Mouse (Mus musculus): ENCODE data around the gene Rpusd3. TPM values are rescaled to one million over a fixed set of nuclear protein-coding genes. Genes with fewer than 3 reads are reported as not detected.

Gene Rpusd3
- polyA plus RNA-seq, 1 experiment from 2014 or later: 20.8 TPM

- no peaks in the 10 kb centered on the region for H3K27me3 ChIP-seq
- ATAC-seq: peak; percentile 61
- H3K9ac ChIP-seq: peak overlapping the region; percentile 94
- 0 out of 2 replicates have a peak overlapping the region, but pooled peaks have one; percentile 19 for H3K27ac ChIP-seq
- peaks cover 10% of the 10 kb centered on the region for H3K4me1 ChIP-seq
- WGBS: 42% methylated on average over 9 of the region's 9 CpGs
- H3K4me2 ChIP-seq: peak overlapping the region; percentile 95
- peak overlapping the region; percentile 96 for H3K4me3 ChIP-seq
- H3K9me3 ChIP-seq (replicated peaks): no peaks in the 10 kb centered on the region
- peaks cover 9% of the 10 kb centered on the region for H3K36me3 ChIP-seq (ENCODE audit: poor library complexity, severe bottlenecking)
Measured at GRCm38 (mm10) chr6:113442087-113442441, 22.9 kb upstream of the Rpusd3 start.

GRCm38 (mm10) chr6:113441147-113441680 lies 22.1 kb upstream of the Rpusd3 start:
- Histone ChIP-seq H3K27ac (no peak overlapping the region), H3K27me3 (no peaks in the 10 kb centered on the region), H3K4me3 (no peak overlapping the region), H3K9ac (no peak overlapping the region), H3K36me3 (ENCODE audit: poor library complexity, severe bottlenecking) (0 out of 2 replicates have a peak, but pooled peaks cover 3% of the 10 kb centered on the region), H3K9me3 (replicated peaks) (no peaks in the 10 kb centered on the region), H3K4me2 (no peak overlapping the region), H3K4me1 (peaks cover 10% of the 10 kb centered on the region)
- WGBS: 53% methylated on average over 7 of the region's 7 CpGs
- no peak; the same call in 1 of the 2 replicates for ATAC-seq

GRCm38 (mm10) chr6:113440686-113441085 lies 21.5 kb upstream of the Rpusd3 start:
- Histone ChIP-seq H3K4me1 (peaks cover 10% of the 10 kb centered on the region), H3K4me2 (no peak overlapping the region), H3K9ac (no peak overlapping the region), H3K4me3 (no peak overlapping the region), H3K27me3 (no peaks in the 10 kb centered on the region), H3K9me3 (replicated peaks) (no peaks in the 10 kb centered on the region), H3K36me3 (ENCODE audit: poor library complexity, severe bottlenecking) (0 out of 2 replicates have a peak, but pooled peaks cover 2% of the 10 kb centered on the region), H3K27ac (no peak overlapping the region)
- WGBS: 85% methylated on average over 3 of the region's 3 CpGs
- ATAC-seq: no peak

- Histone ChIP-seq H3K36me3 (ENCODE audit: poor library complexity, severe bottlenecking) (no peaks in the 10 kb centered on the region), H3K9me3 (replicated peaks) (no peaks in the 10 kb centered on the region), H3K4me2 (no peak overlapping the region), H3K27me3 (no peaks in the 10 kb centered on the region), H3K4me1 (peaks cover 10% of the 10 kb centered on the region), H3K9ac (no peak overlapping the region), H3K27ac (no peak overlapping the region), H3K4me3 (no peak overlapping the region)
- WGBS: 64% methylated on average over 12 of the region's 12 CpGs
- ATAC-seq: no peak
Measured at GRCm38 (mm10) chr6:113438721-113439430, 19.7 kb upstream of the Rpusd3 start.

GRCm38 (mm10) chr6:113437135-113437534 lies 18.0 kb upstream of the Rpusd3 start:
- Histone ChIP-seq H3K27ac (no peak overlapping the region), H3K4me1 (no peaks in the 10 kb centered on the region), H3K36me3 (ENCODE audit: poor library complexity, severe bottlenecking) (no peaks in the 10 kb centered on the region), H3K27me3 (no peaks in the 10 kb centered on the region), H3K9ac (no peak overlapping the region), H3K4me3 (no peak overlapping the region), H3K9me3 (replicated peaks) (no peaks in the 10 kb centered on the region), H3K4me2 (no peak overlapping the region)
- ATAC-seq: no peak
- 78% methylated on average over 12 of the region's 12 CpGs for WGBS

- no peak within 1 kb of the TSS for H3K9ac ChIP-seq
- no peaks in the 10 kb centered on the region for H3K36me3 ChIP-seq (ENCODE audit: poor library complexity, severe bottlenecking)
- no peak within 1 kb of the TSS for H3K4me2 ChIP-seq
- H3K27me3 ChIP-seq: no peaks in the 10 kb centered on the region
- 81% methylated on average over 9 of the region's 9 CpGs for WGBS
- no peak within 1 kb of the TSS for H3K27ac ChIP-seq
- H3K4me3 ChIP-seq: no peak within 1 kb of the TSS
- H3K4me1 ChIP-seq: no peaks in the 10 kb centered on the region
- H3K9me3 ChIP-seq (replicated peaks): no peaks in the 10 kb centered on the region
- ATAC-seq: no peak
Measured at GRCm38 (mm10) chr6:113435664-113436205, 16.6 kb upstream of the Rpusd3 start, which contains the start of gene Cidec. TSS of gene Cidec (minus strand) at chr6:113435760.

GRCm38 (mm10) chr6:113434691-113435090 lies 15.6 kb upstream of the Rpusd3 start:
- H3K9ac ChIP-seq: no peak overlapping the region
- WGBS: 70% methylated on average over 7 of the region's 7 CpGs
- H3K4me3 ChIP-seq: no peak overlapping the region
- H3K9me3 ChIP-seq (replicated peaks): no peaks in the 10 kb centered on the region
- no peak overlapping the region for H3K4me2 ChIP-seq
- no peak for ATAC-seq
- no peaks in the 10 kb centered on the region for H3K36me3 ChIP-seq (ENCODE audit: poor library complexity, severe bottlenecking)
- no peaks in the 10 kb centered on the region for H3K4me1 ChIP-seq
- no peaks in the 10 kb centered on the region for H3K27me3 ChIP-seq
- H3K27ac ChIP-seq: no peak overlapping the region

- Histone ChIP-seq H3K27me3 (no peaks in the 10 kb centered on the region), H3K27ac (no peak overlapping the region), H3K4me3 (no peak overlapping the region), H3K4me1 (no peaks in the 10 kb centered on the region), H3K9ac (no peak overlapping the region), H3K36me3 (ENCODE audit: poor library complexity, severe bottlenecking) (no peaks in the 10 kb centered on the region), H3K9me3 (replicated peaks) (no peaks in the 10 kb centered on the region), H3K4me2 (no peak overlapping the region)
- 85% methylated on average over 3 of the region's 3 CpGs for WGBS
- ATAC-seq: no peak
Measured at GRCm38 (mm10) chr6:113433661-113434060, 14.5 kb upstream of the Rpusd3 start.

- WGBS: 65% methylated on average over 3 of the region's 3 CpGs
- no peaks in the 10 kb centered on the region for H3K27me3 ChIP-seq
Measured at GRCm38 (mm10) chr6:113431801-113432200, 12.7 kb upstream of the Rpusd3 start.

GRCm38 (mm10) chr6:113430846-113431245 lies 11.7 kb upstream of the Rpusd3 start:
- Histone ChIP-seq H3K9me3 (replicated peaks) (peaks cover 5% of the 10 kb centered on the region), H3K36me3 (ENCODE audit: poor library complexity, severe bottlenecking) (no peaks in the 10 kb centered on the region), H3K27me3 (no peaks in the 10 kb centered on the region), H3K4me1 (no peaks in the 10 kb centered on the region), H3K4me3 (no peak overlapping the region), H3K27ac (no peak overlapping the region), H3K4me2 (no peak overlapping the region), H3K9ac (no peak overlapping the region)
- no peak for ATAC-seq
- WGBS: 52% methylated on average over 3 of the region's 3 CpGs

More at GRCm38 (mm10) chr6:113431801-113432200, 12.7 kb upstream of the Rpusd3 start:
- Histone ChIP-seq H3K27ac (no peak overlapping the region), H3K9me3 (replicated peaks) (peaks cover 5% of the 10 kb centered on the region), H3K36me3 (ENCODE audit: poor library complexity, severe bottlenecking) (no peaks in the 10 kb centered on the region), H3K4me2 (no peak overlapping the region), H3K4me1 (no peaks in the 10 kb centered on the region), H3K4me3 (no peak overlapping the region), H3K9ac (no peak overlapping the region)
- ATAC-seq: no peak

GRCm38 (mm10) chr6:113429965-113430364 lies 10.8 kb upstream of the Rpusd3 start:
- no peak for ATAC-seq

GRCm38 (mm10) chr6:113428006-113428405 lies 8.9 kb upstream of the Rpusd3 start:
- WGBS: 93% methylated on average over 16 of the region's 16 CpGs
- Histone ChIP-seq H3K27me3 (0 out of 2 replicates have a peak, but pooled peaks cover 5% of the 10 kb centered on the region), H3K9ac (no peak overlapping the region), H3K4me2 (no peak overlapping the region), H3K4me1 (no peaks in the 10 kb centered on the region), H3K9me3 (replicated peaks) (peaks cover 5% of the 10 kb centered on the region), H3K27ac (no peak overlapping the region), H3K4me3 (no peak overlapping the region), H3K36me3 (ENCODE audit: poor library complexity, severe bottlenecking) (no peaks in the 10 kb centered on the region)
- no peak for ATAC-seq

More at GRCm38 (mm10) chr6:113429965-113430364, 10.8 kb upstream of the Rpusd3 start:
- Histone ChIP-seq H3K9me3 (replicated peaks) (peaks cover 5% of the 10 kb centered on the region), H3K27me3 (0 out of 2 replicates have a peak, but pooled peaks cover 5% of the 10 kb centered on the region), H3K27ac (no peak overlapping the region), H3K9ac (no peak overlapping the region), H3K4me1 (no peaks in the 10 kb centered on the region), H3K36me3 (ENCODE audit: poor library complexity, severe bottlenecking) (no peaks in the 10 kb centered on the region), H3K4me2 (no peak overlapping the region), H3K4me3 (no peak overlapping the region)
- 87% methylated on average over 3 of the region's 3 CpGs for WGBS
